Mouse (Mus musculus) heart, adult 9 months (tissue): ENCODE measurements at regions not wholly inside any gene's neighbourhood (a gene's known extent, or its start where the extent isn't known, plus 50 kb on each side); places are given as distances from the start of the nearest gene placed in this dataset.

Source experiments
- DNase-seq, 2 experiments: peaks; one replicate each; pipeline ENCODE4 v3.0.0; 2022; ENCODE audit warnings: low spot score in 2 of 2

DNA sequence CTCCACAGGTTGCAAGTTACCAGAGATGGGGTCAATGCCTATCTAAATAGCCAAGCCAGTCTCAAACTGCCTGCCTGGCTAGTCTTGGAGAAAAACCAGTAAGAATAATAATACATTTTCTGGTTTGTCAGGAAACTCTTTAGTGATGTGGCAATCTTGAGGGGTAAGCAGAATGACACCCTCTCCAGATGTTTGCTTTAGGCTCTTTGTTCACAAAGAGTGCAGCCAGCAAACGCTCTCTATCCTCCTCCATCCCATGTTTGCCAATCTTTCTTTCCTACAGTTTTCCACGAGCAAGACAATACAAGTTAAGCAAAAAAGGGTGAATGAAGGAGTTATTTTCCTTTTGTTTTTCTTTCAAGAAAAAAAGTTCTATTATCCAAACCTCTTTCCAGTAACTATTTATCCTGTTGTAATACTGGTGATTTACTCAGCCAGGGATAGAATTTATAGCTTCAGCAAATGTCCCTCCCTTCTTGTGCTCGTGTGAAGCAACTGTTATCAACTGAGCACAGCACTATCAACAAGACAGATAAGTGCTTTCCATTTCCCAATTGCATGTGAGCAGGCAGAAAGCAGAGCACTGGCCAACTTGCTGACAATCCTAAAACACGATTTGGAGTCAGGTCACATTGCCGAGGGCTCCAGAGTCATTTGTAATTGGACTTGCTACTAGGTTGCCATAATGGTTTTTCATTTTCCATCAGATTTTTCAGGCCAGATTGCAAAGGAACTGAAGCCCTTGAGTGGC lies 873.5 kb downstream of the Rapgef2 start:
- peak in 1 of 2 experiments; percentile 7 for DNase-seq

DNA sequence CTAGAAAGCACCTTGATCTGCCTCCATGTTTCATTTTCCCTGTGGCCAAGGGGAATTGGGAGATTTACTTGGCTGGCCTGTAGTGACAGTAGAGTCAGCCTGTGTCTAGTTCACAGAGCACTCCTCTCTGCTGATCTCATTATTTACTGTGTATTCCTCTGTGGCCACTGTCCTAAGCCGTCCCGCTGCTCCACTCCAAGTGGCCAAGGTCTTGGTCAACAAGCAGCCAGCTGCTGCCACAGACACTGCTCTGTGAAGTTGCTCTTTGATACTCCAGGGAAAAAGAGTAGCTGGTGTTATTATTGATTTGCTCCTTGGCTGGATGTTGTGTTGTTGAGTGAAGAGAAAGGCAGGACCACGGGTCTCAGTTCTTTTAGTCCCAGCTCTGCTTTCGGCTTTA lies 874.9 kb downstream of the Rapgef2 start:
- DNase-seq, result no peak

DNA sequence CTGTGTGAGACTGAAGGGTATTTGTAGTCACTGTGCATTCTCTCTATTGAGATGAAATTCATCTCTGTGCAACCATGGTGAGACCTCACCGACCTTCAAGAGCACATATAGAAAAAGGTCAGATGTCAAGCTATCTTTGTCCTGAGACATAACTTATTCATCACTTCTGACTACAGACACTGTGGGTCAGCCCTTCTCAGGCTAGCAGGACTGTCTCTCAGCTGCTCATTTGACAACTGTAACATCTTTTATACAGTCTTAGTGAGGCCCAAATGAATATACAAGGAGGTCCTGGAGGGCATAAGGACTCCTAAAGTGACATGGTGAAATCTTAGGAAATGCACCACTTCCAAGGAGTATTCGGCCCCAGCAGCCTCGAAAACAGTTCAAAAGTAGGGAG lies 877.1 kb downstream of the Rapgef2 start:
- no peak for DNase-seq

DNA sequence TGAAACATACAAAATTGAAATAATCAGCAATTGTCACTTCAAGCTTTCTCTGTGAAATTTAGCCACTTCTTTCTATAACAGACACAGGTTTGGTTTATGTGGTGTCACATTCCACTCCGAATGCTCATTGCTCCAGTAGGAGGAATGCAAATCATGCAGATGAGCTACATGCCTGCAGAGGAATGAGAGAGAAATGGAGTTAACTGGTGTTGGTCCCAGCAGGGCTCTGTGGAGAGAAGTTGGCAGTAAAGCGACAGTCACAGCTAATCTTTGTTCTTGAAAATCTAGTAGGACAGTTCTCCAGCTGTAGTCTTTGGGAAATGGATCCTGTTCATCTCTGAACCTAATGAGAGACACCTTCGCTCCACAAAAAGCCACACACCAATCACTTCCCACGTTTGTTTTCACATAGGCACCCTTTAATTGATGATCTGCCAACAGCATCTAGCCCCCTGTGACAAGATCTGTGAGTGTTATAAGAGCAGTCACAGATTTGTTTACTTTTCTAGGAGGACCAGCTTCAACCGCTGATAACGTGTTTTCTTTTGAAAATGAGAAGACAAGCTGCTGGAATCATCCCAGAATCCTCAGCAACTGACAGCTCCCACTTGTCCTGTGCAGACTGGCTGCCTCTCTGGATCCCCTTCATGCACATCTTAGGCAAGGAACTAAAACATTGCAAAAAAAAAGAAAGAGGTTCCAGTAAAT lies 880.4 kb downstream of the Rapgef2 start:
- DNase-seq, result no peak

DNA sequence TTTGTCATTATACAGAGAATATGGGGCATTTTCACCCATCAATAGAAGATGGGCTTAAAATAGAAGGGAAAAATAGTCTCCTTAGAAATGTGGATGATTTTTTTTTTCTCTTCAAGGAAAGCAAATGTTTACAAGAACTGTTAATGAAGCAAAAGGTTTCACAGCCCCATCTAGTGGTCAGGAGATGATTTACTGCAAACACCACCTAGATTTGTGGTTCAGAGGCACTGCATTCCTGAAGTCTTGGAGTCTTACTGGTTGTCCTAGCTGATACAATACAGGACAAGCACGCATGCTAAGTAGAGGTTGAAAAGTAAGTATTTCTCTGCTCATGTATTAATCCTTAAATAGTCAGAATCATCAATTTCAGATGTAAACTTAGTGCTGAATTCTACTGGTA lies 927.9 kb downstream of the Rapgef2 start:
- no peak for DNase-seq

DNA sequence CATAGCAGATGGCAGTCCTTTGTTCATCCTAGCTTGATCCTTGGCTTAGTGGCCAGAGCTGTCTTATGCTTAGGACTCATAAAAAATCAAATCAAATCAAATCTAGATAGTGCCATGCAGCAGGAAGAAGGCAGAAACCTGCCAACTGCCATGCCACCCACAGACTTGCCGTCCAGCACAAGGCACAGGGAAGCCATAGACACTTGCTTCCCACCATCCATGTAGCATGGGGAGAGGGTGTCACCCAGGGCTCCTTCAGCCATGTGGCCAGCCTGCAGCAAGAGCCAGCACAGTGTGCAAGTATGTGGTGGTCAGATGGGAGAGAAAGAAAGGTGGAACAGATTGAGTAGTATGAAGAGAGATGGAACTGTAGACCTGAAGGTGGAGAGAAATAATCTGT lies 946.4 kb downstream of the Rapgef2 start:
- no peak for DNase-seq

DNA sequence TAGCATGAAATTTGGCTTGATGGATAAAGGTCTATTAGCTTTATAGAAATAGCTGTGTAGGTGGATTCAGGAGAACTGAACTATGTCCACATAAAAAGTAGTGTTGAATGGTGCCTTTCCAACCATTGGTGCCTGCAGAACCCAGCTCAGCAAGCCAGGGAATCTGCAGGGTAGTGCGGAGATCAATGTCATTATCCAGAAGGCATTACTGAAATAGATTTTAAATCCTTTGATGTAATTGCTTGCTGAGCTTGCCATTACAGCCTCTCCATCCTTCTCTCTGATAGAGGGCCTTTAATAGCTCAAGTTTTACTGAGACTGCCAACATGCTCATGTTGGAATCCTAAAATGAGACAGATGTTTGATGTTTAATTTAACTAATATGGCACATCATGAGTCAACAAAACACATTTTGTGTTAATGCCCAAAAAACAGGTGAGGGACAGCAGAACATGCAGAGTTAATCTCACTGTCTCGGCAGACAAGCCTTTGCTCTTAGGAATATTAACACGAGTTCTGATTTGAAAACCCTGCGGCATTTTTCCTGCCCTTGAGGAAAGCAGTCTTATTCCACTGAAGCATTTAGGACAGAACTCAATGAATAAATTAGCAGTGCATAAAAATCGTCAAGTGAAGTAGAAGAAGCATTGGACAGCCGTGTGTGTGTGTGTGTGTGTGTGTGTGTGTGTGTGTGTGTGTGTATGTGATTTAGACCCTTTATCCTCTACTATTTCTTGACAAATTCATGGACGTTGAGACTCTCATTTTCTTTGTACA lies 974.5 kb downstream of the Rapgef2 start:
- no peak for DNase-seq

DNA sequence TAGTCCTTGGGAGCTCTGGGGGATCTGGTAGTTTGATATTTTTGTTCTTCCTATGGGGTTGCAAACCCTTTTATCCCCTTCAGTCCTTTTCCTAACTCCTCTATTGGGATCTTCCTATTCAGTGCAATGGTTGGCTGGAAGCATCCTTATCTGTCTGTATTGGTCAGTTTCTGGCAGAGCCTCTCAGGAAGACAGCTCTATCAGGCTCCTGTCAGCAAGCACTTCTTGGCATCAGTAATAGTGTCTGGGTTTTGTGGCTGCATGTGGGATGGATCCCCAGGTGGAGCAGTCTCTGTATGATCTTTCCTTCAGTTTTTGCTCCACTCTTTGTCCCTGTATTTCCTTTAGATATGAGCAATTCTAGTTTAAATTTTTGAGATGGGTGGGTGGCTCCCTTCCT lies 985.8 kb downstream of the Rapgef2 start:
- DNase-seq, result no peak

DNA sequence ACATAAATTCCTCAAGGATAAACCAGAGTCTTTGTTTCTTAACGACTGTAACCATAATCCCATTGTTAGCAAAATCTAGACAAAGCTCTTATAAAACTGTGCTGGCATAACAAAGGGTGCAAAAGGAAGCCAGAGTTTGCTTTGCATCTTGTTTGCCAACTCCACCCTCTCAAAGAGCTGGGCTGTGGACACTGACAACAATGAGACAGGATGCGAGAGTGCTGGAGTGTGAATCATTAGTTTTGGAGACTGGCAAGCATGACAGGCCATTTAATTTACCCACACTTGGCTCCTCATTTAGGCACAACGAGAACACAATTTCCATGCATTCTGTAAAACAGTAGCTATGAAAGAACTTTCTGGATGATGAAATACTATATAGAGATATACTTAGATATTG lies 994.4 kb downstream of the Rapgef2 start:
- DNase-seq, result no peak

DNA sequence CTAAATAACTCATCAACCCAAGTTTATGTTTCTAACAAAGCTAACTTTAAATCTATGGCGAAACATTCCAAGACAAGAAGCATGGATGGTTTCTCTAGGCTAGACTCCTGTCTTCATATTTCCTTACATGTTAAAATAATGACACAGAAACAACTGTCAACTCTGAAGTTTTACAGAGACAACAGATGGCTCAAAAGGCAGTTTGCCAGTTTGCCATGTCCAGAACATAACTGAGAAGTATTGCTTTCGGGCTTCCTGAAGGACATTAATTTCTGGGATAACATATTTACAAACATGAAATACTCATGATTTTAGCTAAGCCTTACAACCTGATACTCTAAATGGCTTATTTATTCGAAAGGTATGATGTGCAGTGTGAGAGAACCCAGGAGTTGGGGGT lies 1002.2 kb downstream of the Rapgef2 start:
- no peak for DNase-seq

DNA sequence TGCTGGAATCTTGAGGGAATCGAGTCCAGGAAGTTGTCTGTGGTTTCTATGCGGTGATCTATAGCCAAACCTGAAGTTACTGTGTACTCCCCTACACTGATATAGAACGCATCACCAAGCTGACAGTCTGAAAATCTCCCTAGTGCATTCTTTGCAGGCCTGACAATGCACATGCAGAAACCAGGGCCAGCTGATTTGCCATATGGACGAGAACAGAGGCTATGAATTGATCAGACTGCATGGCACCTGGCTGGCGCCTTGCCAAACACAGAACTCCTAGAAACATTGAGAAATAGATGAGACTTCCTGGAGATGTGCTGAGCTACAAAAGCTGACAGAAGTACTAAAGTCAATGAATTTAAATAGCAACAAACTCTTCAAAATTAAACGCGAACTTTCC lies 1049.4 kb downstream of the Rapgef2 start:
- DNase-seq, result no peak

DNA sequence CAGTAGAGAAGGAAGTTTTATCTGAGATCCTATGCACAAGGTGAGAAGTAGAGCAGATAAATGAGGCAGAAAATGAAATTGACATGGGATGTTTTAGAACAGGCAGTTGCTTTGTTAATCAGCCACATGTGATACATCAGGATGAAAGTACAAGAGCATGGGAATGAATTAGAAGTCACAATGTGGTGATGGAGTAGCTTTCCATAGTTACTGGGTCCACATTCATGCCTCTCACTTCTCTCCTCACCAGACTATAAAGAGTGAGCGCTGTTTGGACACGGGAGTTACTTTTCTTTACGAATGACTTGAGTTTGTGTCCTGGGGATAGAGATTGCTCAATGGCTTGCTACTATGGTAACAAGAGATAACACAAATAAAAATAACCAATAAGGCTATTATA lies 1076.6 kb downstream of the Rapgef2 start:
- DNase-seq, result no peak

DNA sequence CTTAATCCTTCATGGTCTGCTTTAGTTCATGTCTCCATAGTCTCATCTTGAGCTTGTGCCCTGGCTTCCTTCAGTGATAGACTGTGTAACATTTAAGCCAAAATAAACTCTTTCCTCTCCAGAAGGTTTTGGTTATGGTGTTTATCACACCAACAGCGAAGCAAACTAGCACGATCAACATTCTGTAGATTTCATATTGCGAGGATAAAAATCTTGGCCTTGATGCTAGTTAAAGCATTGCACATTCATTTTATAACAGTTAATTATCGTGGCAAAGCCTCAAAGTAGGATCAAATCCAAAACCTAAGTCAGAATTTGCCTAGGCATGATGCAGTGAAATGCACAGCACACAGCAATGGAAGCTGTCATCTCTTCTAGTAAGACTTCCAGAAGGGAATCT lies 1123.7 kb downstream of the Rapgef2 start:
- DNase-seq, result no peak

DNA sequence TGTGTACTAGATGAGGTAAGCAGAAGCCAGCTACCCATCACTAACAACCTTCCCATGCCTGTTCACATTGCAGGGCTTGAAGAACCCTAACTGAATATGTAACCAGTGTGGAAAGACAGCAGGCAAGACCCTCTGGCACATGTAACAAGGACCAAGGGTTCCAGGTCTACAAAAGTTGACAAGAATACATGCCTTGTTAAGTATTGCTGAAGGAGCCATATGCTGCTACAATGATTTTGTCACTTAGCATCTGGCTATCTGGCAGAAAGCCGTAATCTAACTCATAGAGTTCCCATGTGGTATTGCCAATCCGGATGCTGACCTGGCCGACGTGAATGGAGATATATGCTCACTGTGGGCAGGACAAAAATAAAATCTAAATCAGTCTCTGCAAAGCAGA lies 1127.9 kb downstream of the Rapgef2 start:
- DNase-seq, result no peak
